Mouse (Mus musculus): ENCODE data around the gene Nav3. TPM values are rescaled to one million over a fixed set of nuclear protein-coding genes. Genes with fewer than 3 reads are reported as not detected.

The Nav3 gene
- polyA plus RNA-seq, 1 experiment from 2014 or later: 10.5 TPM

DNA sequence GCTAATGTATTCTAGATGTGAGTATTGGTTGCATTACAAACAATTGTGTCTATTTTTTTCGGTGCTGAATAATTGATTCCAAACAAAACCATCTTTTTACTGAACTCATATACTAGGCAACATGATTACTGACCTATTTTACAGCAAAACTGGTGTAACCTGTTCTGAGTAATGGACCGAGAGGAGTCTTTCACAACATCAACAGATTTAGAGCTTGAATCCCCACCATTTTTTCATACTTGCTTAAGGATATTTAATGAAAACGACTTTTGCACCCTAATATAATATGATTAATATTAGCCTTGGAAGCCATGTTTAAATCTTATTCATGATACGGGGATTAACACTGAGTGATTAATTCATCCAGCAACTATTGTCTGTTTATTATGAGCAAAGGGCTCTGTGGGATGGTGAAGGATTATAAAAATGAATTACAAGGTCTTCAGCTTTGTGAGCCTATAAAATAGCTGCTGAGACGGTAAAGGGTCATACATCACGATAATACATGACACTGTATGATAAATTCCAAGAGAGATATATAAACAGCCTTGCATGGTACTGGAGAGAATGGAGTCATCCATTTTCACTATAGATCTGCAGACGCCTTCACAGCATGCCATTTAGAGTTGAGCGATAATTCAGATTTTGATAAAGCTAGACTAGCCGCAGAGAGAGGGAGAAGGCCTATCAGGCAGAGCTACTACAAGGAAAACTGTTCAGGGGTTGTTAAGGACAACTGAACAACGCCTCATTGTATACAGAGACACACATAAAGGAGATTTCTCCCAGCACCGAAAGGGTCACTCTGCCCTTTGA lies 567.4 kb downstream of the Nav3 start:
- H3K4me1 ChIP-seq (ENCODE audit: control insufficient read depth, insufficient read depth, low read length): no peaks in the 10 kb centered on the region
- H3K9me3 ChIP-seq (ENCODE audit: control insufficient read depth, low read length): no peaks in the 10 kb centered on the region
- H3K9ac ChIP-seq (ENCODE audit: low read length): no peak overlapping the region
- no peaks in the 10 kb centered on the region for H3K27me3 ChIP-seq (ENCODE audit: control insufficient read depth, insufficient read depth, low read length)
- H3K4me2 ChIP-seq (ENCODE audit: low read depth): no peak overlapping the region
- 71% methylated on average over 11 of the region's 11 CpGs for WGBS
- ATAC-seq (ENCODE audit: insufficient read depth, low FRiP score, low TSS enrichment): peak; percentile 43
- no peak for DNase-seq (ENCODE audit: low spot score)
- no peaks in the 10 kb centered on the region for H3K36me3 ChIP-seq (ENCODE audit: control insufficient read depth, insufficient read depth, low read length)
- H3K4me3 ChIP-seq (ENCODE audit: low read depth, low read length): no peak overlapping the region
- no peak overlapping the region for H3K27ac ChIP-seq (ENCODE audit: low read depth, low read length)

DNA sequence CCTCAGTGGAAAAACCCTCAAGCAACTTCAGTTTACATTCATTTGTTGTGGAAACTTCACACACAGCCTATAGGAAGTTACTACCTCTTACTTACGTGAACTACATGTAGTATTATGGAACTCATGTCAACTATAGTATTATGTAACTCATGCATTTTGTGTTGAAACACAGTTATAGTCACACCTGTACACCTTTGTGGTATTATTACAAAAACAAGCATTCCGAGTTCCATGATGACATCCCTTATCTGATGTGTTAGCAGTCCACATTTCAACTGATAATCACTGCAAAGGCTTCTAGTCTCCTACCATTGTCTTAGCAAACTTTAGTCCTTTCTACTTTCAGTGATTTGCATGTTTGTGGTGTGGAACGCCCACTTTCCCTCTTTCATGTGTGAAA lies 568.8 kb downstream of the Nav3 start:
- 85% methylated on average over 3 of the region's 3 CpGs for WGBS

DNA sequence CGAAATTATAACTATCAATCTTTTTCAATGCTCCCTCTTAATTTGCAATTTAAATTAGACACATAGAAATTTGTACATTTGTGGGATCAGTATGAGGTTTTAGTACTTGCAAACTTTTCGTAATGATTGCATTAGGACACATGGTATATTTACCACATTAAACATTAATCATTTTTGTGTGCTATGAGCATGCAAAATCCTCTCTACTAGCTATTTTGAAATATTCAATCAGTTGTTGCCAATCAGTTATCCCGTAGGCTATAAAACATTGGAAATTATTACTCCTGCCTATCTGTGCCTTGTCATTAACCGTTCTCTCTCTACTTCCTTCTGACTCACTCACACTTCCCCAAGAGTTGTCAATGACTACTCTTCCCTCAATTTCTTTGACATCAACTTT lies 579.9 kb downstream of the Nav3 start:
- Histone ChIP-seq H3K4me1 (ENCODE audit: control insufficient read depth, insufficient read depth, low read length) (no peaks in the 10 kb centered on the region), H3K27me3 (ENCODE audit: control insufficient read depth, insufficient read depth, low read length) (no peaks in the 10 kb centered on the region), H3K4me2 (ENCODE audit: low read depth) (no peak overlapping the region), H3K27ac (ENCODE audit: low read depth, low read length) (no peak overlapping the region), H3K9me3 (ENCODE audit: control insufficient read depth, low read length) (no peaks in the 10 kb centered on the region), H3K36me3 (ENCODE audit: control insufficient read depth, insufficient read depth, low read length) (no peaks in the 10 kb centered on the region), H3K4me3 (ENCODE audit: low read depth, low read length) (no peak overlapping the region), H3K9ac (ENCODE audit: low read length) (no peak overlapping the region)
- 87% methylated on average over 4 of the region's 4 CpGs for WGBS
- no peak for DNase-seq (ENCODE audit: low spot score)
- no peak for ATAC-seq (ENCODE audit: insufficient read depth, low FRiP score, low TSS enrichment)

More for the DNA sequence above, 568.8 kb downstream of the Nav3 start:
- H3K9ac ChIP-seq (ENCODE audit: low read length): no peak overlapping the region
- H3K4me1 ChIP-seq (ENCODE audit: control insufficient read depth, insufficient read depth, low read length): no peaks in the 10 kb centered on the region
- no peaks in the 10 kb centered on the region for H3K36me3 ChIP-seq (ENCODE audit: control insufficient read depth, insufficient read depth, low read length)
- no peaks in the 10 kb centered on the region for H3K9me3 ChIP-seq (ENCODE audit: control insufficient read depth, low read length)
- no peak overlapping the region for H3K27ac ChIP-seq (ENCODE audit: low read depth, low read length)
- DNase-seq (ENCODE audit: low spot score) (no peak), ATAC-seq (ENCODE audit: insufficient read depth, low FRiP score, low TSS enrichment) (no peak)
- no peak overlapping the region for H3K4me2 ChIP-seq (ENCODE audit: low read depth)
- H3K4me3 ChIP-seq (ENCODE audit: low read depth, low read length): no peak overlapping the region
- no peaks in the 10 kb centered on the region for H3K27me3 ChIP-seq (ENCODE audit: control insufficient read depth, insufficient read depth, low read length)

DNA sequence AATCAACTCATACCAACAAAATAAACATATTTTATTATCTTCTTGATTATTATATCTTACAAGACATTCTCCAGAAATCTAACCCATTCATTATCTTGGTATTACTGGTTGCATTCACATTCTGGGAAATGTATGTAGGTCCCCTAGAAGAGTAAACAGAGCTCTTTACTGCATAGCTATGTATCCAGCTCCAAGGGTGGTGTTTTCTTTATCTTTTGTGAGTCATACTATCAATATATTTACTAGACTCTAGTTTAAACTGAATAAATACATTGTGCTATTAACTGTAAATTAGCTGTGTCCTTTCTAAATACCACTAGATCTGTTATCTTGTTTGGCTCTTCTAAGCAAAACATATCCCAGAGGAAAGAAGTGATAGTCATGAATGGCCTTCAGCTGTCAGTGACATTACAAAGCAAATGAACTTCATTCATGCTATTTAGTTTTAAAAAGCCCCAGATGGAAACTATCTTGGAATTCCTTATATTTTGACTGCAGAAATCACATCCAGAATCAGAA lies 580.6 kb downstream of the Nav3 start:
- Histone ChIP-seq H3K27ac (ENCODE audit: low read depth, low read length) (no peak overlapping the region), H3K4me2 (ENCODE audit: low read depth) (no peak overlapping the region), H3K9me3 (ENCODE audit: control insufficient read depth, low read length) (no peaks in the 10 kb centered on the region), H3K27me3 (ENCODE audit: control insufficient read depth, insufficient read depth, low read length) (no peaks in the 10 kb centered on the region), H3K36me3 (ENCODE audit: control insufficient read depth, insufficient read depth, low read length) (no peaks in the 10 kb centered on the region), H3K4me1 (ENCODE audit: control insufficient read depth, insufficient read depth, low read length) (no peaks in the 10 kb centered on the region), H3K4me3 (ENCODE audit: low read depth, low read length) (no peak overlapping the region), H3K9ac (ENCODE audit: low read length) (no peak overlapping the region)
- ATAC-seq (ENCODE audit: insufficient read depth, low FRiP score, low TSS enrichment) (no peak), DNase-seq (ENCODE audit: low spot score) (no peak)

DNA sequence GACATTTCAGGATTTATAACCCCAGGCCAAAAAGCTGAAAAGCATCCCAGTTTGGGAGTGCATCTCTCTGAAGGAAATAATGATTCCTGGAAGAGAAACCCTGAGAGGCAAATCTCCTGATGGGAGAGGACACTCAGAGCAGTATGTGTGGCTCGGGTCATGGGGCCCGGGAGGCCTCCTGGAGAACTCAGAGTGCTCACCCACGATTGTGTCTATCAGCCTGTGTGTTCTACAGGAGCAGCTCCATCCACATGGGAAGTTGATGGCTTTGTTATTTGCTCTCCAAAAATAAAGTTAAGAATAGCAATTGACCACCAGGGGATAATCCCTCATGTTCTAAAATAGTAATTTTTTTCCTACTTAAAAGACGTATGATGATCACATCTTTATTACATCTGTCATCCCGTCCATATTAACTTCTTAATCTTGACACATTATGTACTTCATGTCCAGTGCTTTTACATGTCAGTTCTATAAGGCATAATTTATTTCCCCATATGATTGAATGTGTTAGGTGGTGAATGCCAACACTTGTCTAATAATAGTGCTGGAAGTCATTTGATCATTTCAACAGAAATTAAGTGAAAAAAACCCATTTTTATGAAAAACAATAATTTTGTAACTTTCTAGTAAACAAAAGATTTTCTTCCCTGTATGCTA lies 581.2 kb downstream of the Nav3 start:
- Histone ChIP-seq H3K4me3 (ENCODE audit: low read depth, low read length) (no peak overlapping the region), H3K4me1 (ENCODE audit: control insufficient read depth, insufficient read depth, low read length) (no peaks in the 10 kb centered on the region), H3K4me2 (ENCODE audit: low read depth) (no peak overlapping the region), H3K9me3 (ENCODE audit: control insufficient read depth, low read length) (no peaks in the 10 kb centered on the region), H3K9ac (ENCODE audit: low read length) (no peak overlapping the region), H3K27me3 (ENCODE audit: control insufficient read depth, insufficient read depth, low read length) (no peaks in the 10 kb centered on the region), H3K36me3 (ENCODE audit: control insufficient read depth, insufficient read depth, low read length) (no peaks in the 10 kb centered on the region), H3K27ac (ENCODE audit: low read depth, low read length) (no peak overlapping the region)
- peak; percentile 52; the same call in 1 of the 2 replicates for ATAC-seq (ENCODE audit: insufficient read depth, low FRiP score, low TSS enrichment)
- 52% methylated on average over 5 of the region's 5 CpGs for WGBS
- DNase-seq (ENCODE audit: low spot score): no peak

DNA sequence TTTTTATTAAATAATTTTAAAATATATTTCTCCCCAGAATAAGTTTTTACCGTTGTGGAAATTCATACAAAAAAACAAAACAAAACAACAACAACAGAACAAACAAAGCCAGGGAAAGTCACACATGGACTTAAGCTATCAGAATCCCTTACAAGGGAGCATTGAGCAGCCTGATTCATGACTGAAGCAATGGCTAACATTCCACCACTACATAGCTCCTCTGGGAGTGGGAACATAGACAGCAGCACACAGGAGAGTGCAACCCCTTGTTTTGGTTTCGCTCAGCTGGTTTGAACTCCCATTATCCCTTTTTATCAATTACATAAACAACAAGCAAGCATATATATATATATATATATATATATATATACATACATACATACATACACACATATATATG lies 589.9 kb downstream of the Nav3 start:
- Histone ChIP-seq H3K27ac (ENCODE audit: low read depth, low read length) (no peak overlapping the region), H3K9me3 (ENCODE audit: control insufficient read depth, low read length) (no peaks in the 10 kb centered on the region), H3K4me3 (ENCODE audit: low read depth, low read length) (no peak overlapping the region), H3K4me2 (ENCODE audit: low read depth) (no peak overlapping the region), H3K9ac (ENCODE audit: low read length) (no peak overlapping the region), H3K27me3 (ENCODE audit: control insufficient read depth, insufficient read depth, low read length) (no peaks in the 10 kb centered on the region), H3K4me1 (ENCODE audit: control insufficient read depth, insufficient read depth, low read length) (no peaks in the 10 kb centered on the region), H3K36me3 (ENCODE audit: control insufficient read depth, insufficient read depth, low read length) (no peaks in the 10 kb centered on the region)
- WGBS: 91% methylated on average over 2 of the region's 2 CpGs
- no peak for ATAC-seq (ENCODE audit: insufficient read depth, low FRiP score, low TSS enrichment)
- no peak for DNase-seq (ENCODE audit: low spot score)

DNA sequence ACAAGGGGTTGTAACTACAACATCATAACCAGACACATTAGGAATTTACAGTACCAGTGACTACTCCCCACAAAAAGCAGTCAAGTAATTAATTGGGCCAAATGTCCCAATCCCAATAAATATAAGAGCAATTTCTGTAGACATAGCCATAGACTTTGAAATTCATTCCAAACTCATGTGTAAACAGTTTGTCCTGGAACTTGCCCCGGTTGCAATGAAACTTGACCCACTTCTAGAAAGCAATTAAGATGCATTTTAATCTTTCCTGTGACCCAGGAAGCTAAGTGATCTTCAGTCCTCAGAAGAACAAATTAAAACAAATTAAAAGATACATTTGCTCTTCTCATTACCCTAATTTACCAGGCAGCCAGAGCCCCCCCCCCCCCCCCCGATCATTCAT lies 590.6 kb downstream of the Nav3 start:
- Histone ChIP-seq H3K4me3 (ENCODE audit: low read depth, low read length) (no peak overlapping the region), H3K9me3 (ENCODE audit: control insufficient read depth, low read length) (no peaks in the 10 kb centered on the region), H3K9ac (ENCODE audit: low read length) (no peak overlapping the region), H3K27ac (ENCODE audit: low read depth, low read length) (no peak overlapping the region), H3K4me2 (ENCODE audit: low read depth) (no peak overlapping the region), H3K27me3 (ENCODE audit: control insufficient read depth, insufficient read depth, low read length) (no peaks in the 10 kb centered on the region), H3K36me3 (ENCODE audit: control insufficient read depth, insufficient read depth, low read length) (no peaks in the 10 kb centered on the region), H3K4me1 (ENCODE audit: control insufficient read depth, insufficient read depth, low read length) (no peaks in the 10 kb centered on the region)
- no peak for ATAC-seq (ENCODE audit: insufficient read depth, low FRiP score, low TSS enrichment)
- WGBS: 50% methylated on average over 1 of the region's 2 CpGs
- DNase-seq (ENCODE audit: low spot score): no peak

DNA sequence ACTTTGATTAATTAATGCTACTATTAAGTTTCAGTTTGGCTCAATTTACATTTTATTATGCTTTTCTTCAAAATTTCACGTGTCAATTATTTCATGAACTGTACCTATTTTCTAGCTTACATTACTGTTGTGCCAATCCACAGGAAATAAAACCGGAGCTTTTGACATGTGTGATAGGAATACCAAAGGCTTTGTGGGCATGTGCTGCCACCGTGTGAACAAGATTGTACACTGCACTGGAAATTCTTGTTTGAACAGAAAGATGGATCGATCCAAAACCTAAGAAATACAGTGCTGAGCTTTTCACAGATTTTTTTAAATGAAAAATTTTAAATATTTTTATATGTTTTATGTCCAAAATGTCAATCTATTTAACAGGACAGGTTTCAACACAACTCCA lies 591.3 kb downstream of the Nav3 start:
- peak; percentile 60; the same call in 1 of the 2 replicates for ATAC-seq (ENCODE audit: insufficient read depth, low FRiP score, low TSS enrichment)

DNA sequence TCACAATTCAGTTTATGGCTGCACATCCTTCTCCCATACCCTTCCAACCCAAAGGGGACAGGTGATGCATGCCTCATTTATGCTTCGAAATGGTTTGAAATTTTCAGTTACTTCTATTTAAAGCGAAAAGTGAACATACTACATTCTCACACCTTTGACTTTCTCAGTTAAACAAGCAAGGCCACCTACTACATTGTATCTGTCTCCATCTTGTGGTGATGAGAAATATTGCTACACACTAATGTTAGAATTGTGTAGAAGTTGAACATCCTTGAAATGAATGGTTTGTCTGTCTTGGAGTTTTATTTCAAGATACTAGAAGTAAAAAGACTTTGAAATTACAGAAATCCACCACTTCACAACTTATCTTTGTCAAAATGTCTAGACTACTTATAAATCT lies 594.7 kb downstream of the Nav3 start:
- ATAC-seq (ENCODE audit: insufficient read depth, low FRiP score, low TSS enrichment): no peak

More for the DNA sequence above, 591.3 kb downstream of the Nav3 start:
- Histone ChIP-seq H3K27ac (ENCODE audit: low read depth, low read length) (no peak overlapping the region), H3K27me3 (ENCODE audit: control insufficient read depth, insufficient read depth, low read length) (no peaks in the 10 kb centered on the region), H3K9me3 (ENCODE audit: control insufficient read depth, low read length) (no peaks in the 10 kb centered on the region), H3K9ac (ENCODE audit: low read length) (no peak overlapping the region), H3K4me2 (ENCODE audit: low read depth) (no peak overlapping the region), H3K36me3 (ENCODE audit: control insufficient read depth, insufficient read depth, low read length) (no peaks in the 10 kb centered on the region), H3K4me3 (ENCODE audit: low read depth, low read length) (no peak overlapping the region), H3K4me1 (ENCODE audit: control insufficient read depth, insufficient read depth, low read length) (no peaks in the 10 kb centered on the region)
- peak; percentile 23 for DNase-seq (ENCODE audit: low spot score)
- WGBS: 28% methylated on average over 4 of the region's 4 CpGs

More for the DNA sequence above, 594.7 kb downstream of the Nav3 start:
- WGBS: 67% methylated on average over 2 of the region's 2 CpGs
- H3K36me3 ChIP-seq (ENCODE audit: control insufficient read depth, insufficient read depth, low read length): no peaks in the 10 kb centered on the region
- H3K27ac ChIP-seq (ENCODE audit: low read depth, low read length): no peak overlapping the region
- no peaks in the 10 kb centered on the region for H3K4me1 ChIP-seq (ENCODE audit: control insufficient read depth, insufficient read depth, low read length)
- no peaks in the 10 kb centered on the region for H3K27me3 ChIP-seq (ENCODE audit: control insufficient read depth, insufficient read depth, low read length)
- H3K4me2 ChIP-seq (ENCODE audit: low read depth): no peak overlapping the region
- no peak for DNase-seq (ENCODE audit: low spot score)
- no peak overlapping the region for H3K9ac ChIP-seq (ENCODE audit: low read length)
- no peaks in the 10 kb centered on the region for H3K9me3 ChIP-seq (ENCODE audit: control insufficient read depth, low read length)
- H3K4me3 ChIP-seq (ENCODE audit: low read depth, low read length): no peak overlapping the region

Measured in neural tube, embryonic 11.5 days (tissue).